Mouse (Mus musculus) ES-E14 (cell line): ENCODE data around the gene Dld.

Experiments used
- CHD2 ChIP-seq: IDR thresholded peaks from 2 replicates; pipeline ENCODE4 v1.6.1; 2014; ENCODE audit warnings: mild to moderate bottlenecking, low read depth, low read length, inconsistent platforms
- HCFC1 ChIP-seq: IDR thresholded peaks from 2 replicates; pipeline ENCODE4 v1.6.1; 2012; ENCODE audit warnings: low read length, inconsistent platforms, borderline replicate concordance; ENCODE audit not compliant: insufficient read depth
- ZC3H11A ChIP-seq: IDR thresholded peaks from 2 replicates; pipeline ENCODE4 v1.6.1; 2012; ENCODE audit warnings: low read depth, mild to moderate bottlenecking, inconsistent platforms, low read length, borderline replicate concordance
- ZNF384 ChIP-seq: IDR thresholded peaks from 2 replicates; pipeline ENCODE4 v1.6.1; 2012; ENCODE audit warnings: low read depth, low read length, inconsistent platforms

DNA sequence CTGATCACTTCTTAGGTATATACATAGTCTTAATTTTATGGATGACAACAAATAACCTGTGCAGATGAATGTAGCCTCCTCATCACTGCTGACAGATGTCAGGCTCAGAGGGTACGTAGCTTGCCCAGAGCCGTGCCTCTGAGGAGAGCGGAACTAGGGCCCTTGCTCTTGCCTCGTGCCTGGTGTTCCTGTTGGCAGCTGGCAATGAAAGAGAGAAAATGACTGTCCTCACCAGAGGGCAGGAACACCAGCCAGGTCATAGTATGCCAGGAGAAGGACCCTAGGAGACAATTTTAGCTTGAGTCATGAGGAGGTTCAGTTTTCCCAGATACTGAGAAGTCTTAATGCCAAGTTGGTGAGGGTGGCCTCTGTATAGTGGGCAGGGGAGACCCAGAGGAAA, 38.1 kb downstream of the Dld start:
- TF ChIP-seq ZNF384: no peak
- TF ChIP-seq HCFC1: no peak
- no peak for TF ChIP-seq ZC3H11A
- no peak for TF ChIP-seq CHD2
